Mouse (Mus musculus): ENCODE results near the gene Ciapin1. TPM values are rescaled to one million over a fixed set of nuclear protein-coding genes. Genes with fewer than 3 reads are reported as not detected.
"Not testable (repeated sequence)": the region's sequence is repeated elsewhere in the genome, so short reads cannot be mapped to it uniquely, and the experiment has no call there.

Gene Ciapin1
- total and polyA plus RNA-seq, 2 experiments from 2014 or later, result 60.6 to 162 TPM

- Histone ChIP-seq H3K9me3 (ENCODE audit: low read length) (no peaks in the 10 kb centered on the region), H3K27ac (ENCODE audit: low read depth, low read length) (no peak overlapping the region), H3K4me1 (ENCODE audit: insufficient read depth, low read length) (no peaks in the 10 kb centered on the region), H3K4me2 (ENCODE audit: low read depth, low read length, poor library complexity, severe bottlenecking) (no peak overlapping the region), H3K36me3 (ENCODE audit: insufficient read depth, low read length) (peaks cover 60% of the 10 kb centered on the region), H3K27me3 (ENCODE audit: insufficient read depth, low read length) (no peaks in the 10 kb centered on the region), H3K9ac (replicated peaks; ENCODE audit: low read length, poor library complexity, severe bottlenecking) (no peak overlapping the region), H3K4me3 (ENCODE audit: low read depth, low read length) (no peak overlapping the region)
- 91% methylated on average over 5 of the region's 5 CpGs for WGBS
- no peak for DNase-seq (ENCODE audit: low spot score)
- TF ChIP-seq CTCF (IDR thresholded peaks at IDR 0.05), result no peak
- no peak for ATAC-seq (ENCODE audit: low FRiP score)
These were observed 11.9 kb upstream of the Ciapin1 start for GRCm38 (mm10) chr8:94850049-94850448.

- no peak overlapping the region for H3K4me2 ChIP-seq (ENCODE audit: low read depth, low read length, poor library complexity, severe bottlenecking)
- TF ChIP-seq CTCF (IDR thresholded peaks at IDR 0.05), result peak; percentile 32; the same call in 1 of the 2 replicates
- H3K4me3 ChIP-seq (ENCODE audit: low read depth, low read length), result no peak overlapping the region
- no peaks in the 10 kb centered on the region for H3K9me3 ChIP-seq (ENCODE audit: low read length)
- 57% methylated on average over 2 of the region's 2 CpGs for WGBS
- no peak overlapping the region for H3K27ac ChIP-seq (ENCODE audit: low read depth, low read length)
- ATAC-seq (ENCODE audit: low FRiP score) (no peak), DNase-seq (ENCODE audit: low spot score) (no peak)
- peaks cover 20% of the 10 kb centered on the region for H3K36me3 ChIP-seq (ENCODE audit: insufficient read depth, low read length)
- no peak overlapping the region for H3K9ac ChIP-seq (replicated peaks; ENCODE audit: low read length, poor library complexity, severe bottlenecking)
- H3K4me1 ChIP-seq (ENCODE audit: insufficient read depth, low read length), result peaks cover 6% of the 10 kb centered on the region; the same call in 1 of the 2 replicates
- no peaks in the 10 kb centered on the region for H3K27me3 ChIP-seq (ENCODE audit: insufficient read depth, low read length)
These were observed 3.0 kb upstream of the Ciapin1 start for GRCm38 (mm10) chr8:94841183-94841582.

- H3K4me2 ChIP-seq (ENCODE audit: low read depth, low read length, poor library complexity, severe bottlenecking), result peak overlapping the region; percentile 81
- DNase-seq (ENCODE audit: low spot score) (peak; percentile 65), ATAC-seq (ENCODE audit: low FRiP score) (peak; percentile 64)
- H3K27me3 ChIP-seq (ENCODE audit: insufficient read depth, low read length), result no peaks in the 10 kb centered on the region
- 1% methylated on average over 24 of the region's 24 CpGs for WGBS
- H3K4me1 ChIP-seq (ENCODE audit: insufficient read depth, low read length), result peaks cover 6% of the 10 kb centered on the region; the same call in 1 of the 2 replicates
- TF ChIP-seq CTCF (IDR thresholded peaks at IDR 0.05), result no peak
- no peaks in the 10 kb centered on the region for H3K9me3 ChIP-seq (ENCODE audit: low read length)
- H3K4me3 ChIP-seq (ENCODE audit: low read depth, low read length), result peak overlapping the region; percentile 81
- no peaks in the 10 kb centered on the region for H3K36me3 ChIP-seq (ENCODE audit: insufficient read depth, low read length)
- H3K27ac ChIP-seq (ENCODE audit: low read depth, low read length), result peak overlapping the region; percentile 93
- H3K9ac ChIP-seq (replicated peaks; ENCODE audit: low read length, poor library complexity, severe bottlenecking), result peak overlapping the region; percentile 90
These were observed 442 bp upstream of the Ciapin1 start for GRCm38 (mm10) chr8:94838600-94838999.

GRCm38 (mm10) chr8:94836456-94837240, 1.5 kb downstream of the Ciapin1 start:
- Histone ChIP-seq H3K4me3 (ENCODE audit: low read depth, low read length) (peak overlapping the region; percentile 81; the same call in 1 of the 2 replicates), H3K9ac (replicated peaks; ENCODE audit: low read length, poor library complexity, severe bottlenecking) (no peak overlapping the region), H3K4me2 (ENCODE audit: low read depth, low read length, poor library complexity, severe bottlenecking) (peak overlapping the region; percentile 81), H3K27ac (ENCODE audit: low read depth, low read length) (no peak overlapping the region), H3K27me3 (ENCODE audit: insufficient read depth, low read length) (no peaks in the 10 kb centered on the region), H3K36me3 (ENCODE audit: insufficient read depth, low read length) (peaks cover 2% of the 10 kb centered on the region), H3K9me3 (ENCODE audit: low read length) (no peaks in the 10 kb centered on the region), H3K4me1 (ENCODE audit: insufficient read depth, low read length) (peaks cover 6% of the 10 kb centered on the region; the same call in 1 of the 2 replicates)
- 74% methylated on average over 11 of the region's 11 CpGs for WGBS
- ATAC-seq (ENCODE audit: low FRiP score), result no peak
- TF ChIP-seq CTCF (IDR thresholded peaks at IDR 0.05), result no peak
- DNase-seq (ENCODE audit: low spot score), result no peak

GRCm38 (mm10) chr8:94835751-94836150, 2.4 kb downstream of the Ciapin1 start:
- not testable (repeated sequence) for DNase-seq (ENCODE audit: low spot score); H3K9me3 ChIP-seq (ENCODE audit: low read length); H3K9ac ChIP-seq (replicated peaks; ENCODE audit: low read length, poor library complexity, severe bottlenecking); H3K4me1 ChIP-seq (ENCODE audit: insufficient read depth, low read length); H3K36me3 ChIP-seq (ENCODE audit: insufficient read depth, low read length); ATAC-seq (ENCODE audit: low FRiP score); H3K27ac ChIP-seq (ENCODE audit: low read depth, low read length); H3K4me3 ChIP-seq (ENCODE audit: low read depth, low read length); H3K4me2 ChIP-seq (ENCODE audit: low read depth, low read length, poor library complexity, severe bottlenecking); H3K27me3 ChIP-seq (ENCODE audit: insufficient read depth, low read length)
- 91% methylated on average over 13 of the region's 13 CpGs for WGBS

GRCm38 (mm10) chr8:94833901-94834405, 4.2 kb downstream of the Ciapin1 start:
- DNase-seq (ENCODE audit: low spot score); H3K4me1 ChIP-seq (ENCODE audit: insufficient read depth, low read length); H3K36me3 ChIP-seq (ENCODE audit: insufficient read depth, low read length); H3K27ac ChIP-seq (ENCODE audit: low read depth, low read length); ATAC-seq (ENCODE audit: low FRiP score); H3K4me3 ChIP-seq (ENCODE audit: low read depth, low read length); H3K9ac ChIP-seq (replicated peaks; ENCODE audit: low read length, poor library complexity, severe bottlenecking); H3K9me3 ChIP-seq (ENCODE audit: low read length); H3K4me2 ChIP-seq (ENCODE audit: low read depth, low read length, poor library complexity, severe bottlenecking); H3K27me3 ChIP-seq (ENCODE audit: insufficient read depth, low read length): not testable (repeated sequence)
- WGBS, result 81% methylated on average over 7 of the region's 7 CpGs

Measured in midbrain, postnatal 0 days (tissue).